Mouse (Mus musculus): ENCODE results near the gene Dtx4. TPM values are rescaled to one million over a fixed set of nuclear protein-coding genes. Genes with fewer than 3 reads are reported as not detected.
A peak's percentile ranks its signal among the peaks of the same experiment; 100 is the strongest.

Dtx4 gene
- polyA plus RNA-seq, 1 experiment from 2014 or later = 35.6 TPM

- H3K27ac ChIP-seq = peak overlapping the region; percentile 55
- H3K4me3 ChIP-seq (ENCODE audit: inconsistent target) = no peak overlapping the region
- H3K79me2 ChIP-seq (ENCODE audit: inconsistent target) = peaks cover 61% of the 10 kb centered on the region
- WGBS (ENCODE audit: missing documents) = 33% methylated on average over 2 of the region's 3 CpGs
- H3K36me3 ChIP-seq (ENCODE audit: inconsistent target) = no peaks in the 10 kb centered on the region
These were observed 29.4 kb downstream of the Dtx4 start for GRCm38 (mm10) chr19:12471866-12472265.

- peak overlapping the region; percentile 99; the same call in 1 of the 2 replicates for H3K27ac ChIP-seq
- no peak overlapping the region for H3K4me3 ChIP-seq (ENCODE audit: inconsistent target)
- peaks cover 87% of the 10 kb centered on the region for H3K79me2 ChIP-seq (ENCODE audit: inconsistent target)
- WGBS (ENCODE audit: missing documents) = 80% methylated on average over 5 of the region's 5 CpGs
- H3K36me3 ChIP-seq (ENCODE audit: inconsistent target) = no peaks in the 10 kb centered on the region; the same call in 1 of the 2 replicates
These were observed 33.8 kb downstream of the Dtx4 start for GRCm38 (mm10) chr19:12467436-12467835.

GRCm38 (mm10) chr19:12466204-12466603, 35.0 kb downstream of the Dtx4 start:
- H3K27ac ChIP-seq = peak overlapping the region; percentile 99
- no peaks in the 10 kb centered on the region; the same call in 1 of the 2 replicates for H3K36me3 ChIP-seq (ENCODE audit: inconsistent target)
- H3K4me3 ChIP-seq (ENCODE audit: inconsistent target) = no peak overlapping the region
- 3% methylated on average over 6 of the region's 7 CpGs for whole genome bisulfite sequencing (ENCODE audit: missing documents)
- peaks cover 97% of the 10 kb centered on the region for H3K79me2 ChIP-seq (ENCODE audit: inconsistent target)

GRCm38 (mm10) chr19:12465530-12466144, 35.6 kb downstream of the Dtx4 start:
- 77% methylated on average over 10 of the region's 10 CpGs for WGBS (ENCODE audit: missing documents)
- Histone ChIP-seq H3K27ac (peak overlapping the region; percentile 99), H3K4me3 (ENCODE audit: inconsistent target) (peak overlapping the region; percentile 72), H3K36me3 (ENCODE audit: inconsistent target) (no peaks in the 10 kb centered on the region; the same call in 1 of the 2 replicates), H3K79me2 (ENCODE audit: inconsistent target) (peaks cover 95% of the 10 kb centered on the region)

- Histone ChIP-seq H3K27ac (peak overlapping the region; percentile 99), H3K36me3 (ENCODE audit: inconsistent target) (no peaks in the 10 kb centered on the region; the same call in 1 of the 2 replicates), H3K4me3 (ENCODE audit: inconsistent target) (peak overlapping the region; percentile 72), H3K79me2 (ENCODE audit: inconsistent target) (peaks cover 93% of the 10 kb centered on the region)
- 6% methylated on average over 4 of the region's 4 CpGs for WGBS (ENCODE audit: missing documents)
These were observed 36.6 kb downstream of the Dtx4 start for GRCm38 (mm10) chr19:12464674-12465073.

GRCm38 (mm10) chr19:12464127-12464526, 37.1 kb downstream of the Dtx4 start:
- H3K79me2 ChIP-seq (ENCODE audit: inconsistent target) = peaks cover 93% of the 10 kb centered on the region
- WGBS (ENCODE audit: missing documents) = 0% methylated on average over 2 of the region's 5 CpGs
- H3K4me3 ChIP-seq (ENCODE audit: inconsistent target) = peak overlapping the region; percentile 72
- H3K27ac ChIP-seq = peak overlapping the region; percentile 99
- H3K36me3 ChIP-seq (ENCODE audit: inconsistent target) = no peaks in the 10 kb centered on the region; the same call in 1 of the 2 replicates

- Histone ChIP-seq H3K79me2 (ENCODE audit: inconsistent target) (peaks cover 94% of the 10 kb centered on the region), H3K27ac (peak overlapping the region; percentile 99), H3K36me3 (ENCODE audit: inconsistent target) (no peaks in the 10 kb centered on the region; the same call in 1 of the 2 replicates), H3K4me3 (ENCODE audit: inconsistent target) (peak overlapping the region; percentile 72)
- 0% methylated on average over 1 of the region's 1 CpGs for WGBS (ENCODE audit: missing documents)
These were observed 37.6 kb downstream of the Dtx4 start for GRCm38 (mm10) chr19:12463722-12464035.

- 42% methylated on average over 7 of the region's 7 CpGs for WGBS (ENCODE audit: missing documents)
- Histone ChIP-seq H3K27ac (peak overlapping the region; percentile 99), H3K36me3 (ENCODE audit: inconsistent target) (no peaks in the 10 kb centered on the region; the same call in 1 of the 2 replicates), H3K79me2 (ENCODE audit: inconsistent target) (peaks cover 94% of the 10 kb centered on the region), H3K4me3 (ENCODE audit: inconsistent target) (peak overlapping the region; percentile 72)
These were observed 38.2 kb downstream of the Dtx4 start for GRCm38 (mm10) chr19:12462851-12463721.

- Histone ChIP-seq H3K27ac (peak within 1 kb of the TSS; percentile 99), H3K36me3 (ENCODE audit: inconsistent target) (no peaks in the 10 kb centered on the region), H3K4me3 (ENCODE audit: inconsistent target) (peak within 1 kb of the TSS; percentile 72), H3K79me2 (ENCODE audit: inconsistent target) (peaks cover 74% of the 10 kb centered on the region)
- 53% methylated on average over 10 of the region's 11 CpGs for WGBS (ENCODE audit: missing documents)
These were observed 40.7 kb downstream of the Dtx4 start, which contains the start of gene Mpeg1 for GRCm38 (mm10) chr19:12460282-12461249. Gene Mpeg1, plus strand, starts transcription at chr19:12460779.

- Histone ChIP-seq H3K4me3 (ENCODE audit: inconsistent target) (no peak overlapping the region), H3K27ac (peak overlapping the region; percentile 99)
- WGBS (ENCODE audit: missing documents) = 88% methylated on average over 4 of the region's 4 CpGs
These were observed 41.7 kb downstream of the Dtx4 start for GRCm38 (mm10) chr19:12459516-12459915.

GRCm38 (mm10) chr19:12457401-12458066, 43.7 kb downstream of the Dtx4 start:
- H3K79me2 ChIP-seq (ENCODE audit: inconsistent target) = peaks cover 43% of the 10 kb centered on the region
- 8% methylated on average over 12 of the region's 12 CpGs for WGBS (ENCODE audit: missing documents)
- H3K36me3 ChIP-seq (ENCODE audit: inconsistent target) = no peaks in the 10 kb centered on the region
- H3K4me3 ChIP-seq (ENCODE audit: inconsistent target) = peak overlapping the region; percentile 3; the same call in 1 of the 2 replicates
- H3K27ac ChIP-seq = peak overlapping the region; percentile 89

More at GRCm38 (mm10) chr19:12459516-12459915, 41.7 kb downstream of the Dtx4 start:
- Histone ChIP-seq H3K79me2 (ENCODE audit: inconsistent target) (peaks cover 63% of the 10 kb centered on the region), H3K36me3 (ENCODE audit: inconsistent target) (no peaks in the 10 kb centered on the region)

- Histone ChIP-seq H3K27ac (peak overlapping the region; percentile 99), H3K79me2 (ENCODE audit: inconsistent target) (peaks cover 29% of the 10 kb centered on the region; the same call in 1 of the 2 replicates), H3K36me3 (ENCODE audit: inconsistent target) (no peaks in the 10 kb centered on the region), H3K4me3 (ENCODE audit: inconsistent target) (no peak overlapping the region)
- WGBS (ENCODE audit: missing documents) = 5% methylated on average over 3 of the region's 3 CpGs
These were observed 56.2 kb downstream of the Dtx4 start for GRCm38 (mm10) chr19:12445014-12445413.

GRCm38 (mm10) chr19:12442560-12442959, 58.7 kb downstream of the Dtx4 start:
- H3K27ac ChIP-seq = peak overlapping the region; percentile 99
- H3K4me3 ChIP-seq (ENCODE audit: inconsistent target) = no peak overlapping the region
- H3K36me3 ChIP-seq (ENCODE audit: inconsistent target) = no peaks in the 10 kb centered on the region
- H3K79me2 ChIP-seq (ENCODE audit: inconsistent target) = peaks cover 44% of the 10 kb centered on the region; the same call in 1 of the 2 replicates
- WGBS (ENCODE audit: missing documents) = 20% methylated on average over 4 of the region's 4 CpGs
